Mouse (Mus musculus): Measurements from ENCODE around the gene Nat9. TPM values are rescaled to one million over a fixed set of nuclear protein-coding genes. Genes with fewer than 3 reads are reported as not detected.

The Nat9 gene
- 33.1 TPM for polyA plus RNA-seq (2014; fragmentation: Illumina TruSeq; extraction: RNeasy Lipid Tissue Mini Kit (QIAGEN cat#74804); ENCODE audit: insufficient read depth, low read depth, low replicate concordance)

DNA sequence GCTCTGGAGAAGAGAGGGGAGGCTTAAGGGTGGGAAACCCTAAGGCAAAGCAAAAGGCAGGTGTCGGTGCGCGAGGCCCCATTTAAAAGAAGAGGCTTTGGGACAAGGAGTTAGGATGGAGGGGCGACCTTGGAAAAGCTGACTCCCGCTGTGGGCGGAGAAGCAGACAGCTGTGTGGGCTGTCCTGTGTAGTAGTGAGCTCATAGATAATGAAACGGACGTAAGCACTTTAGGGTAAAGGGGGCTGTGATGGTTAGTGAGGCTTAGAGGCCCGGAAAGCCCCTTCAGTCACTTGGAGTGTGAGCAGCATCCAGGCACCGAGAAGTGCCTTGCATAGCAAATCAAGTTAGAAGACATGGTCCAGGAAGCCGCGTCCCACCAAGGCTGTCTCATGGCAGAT lies at the start of gene Nat9:
Gene Nat9 (minus strand): TSS at position 167 of the 400 bp plus-strand sequence.

GRCm38 (mm10) chr11:115187224-115187639 lies 427 bp downstream of the Nat9 start, which contains the start of gene Tmem104:
Gene Tmem104, plus strand, starts transcription at chr11:115187487.

GRCm38 (mm10) chr11:115162832-115163480 lies 24.7 kb downstream of the Nat9 start, which contains the start of gene Slc9a3r1:
Gene Slc9a3r1, plus strand, starts transcription at chr11:115163341.

GRCm38 (mm10) chr11:115133800-115134199 lies 53.9 kb downstream of the Nat9 start, which contains the start of gene Cd300lf:
Gene Cd300lf, minus strand, starts transcription at chr11:115133992.

Other genes starting within 250 kb of the Nat9 start
- gene Cd300c, start 218.7 kb downstream of the Nat9 start, polyA plus RNA-seq (2014; fragmentation: Illumina TruSeq; extraction: RNeasy Lipid Tissue Mini Kit (QIAGEN cat#74804); ENCODE audit: insufficient read depth, low read depth, low replicate concordance), result 1.2 TPM
- gene Cd300ld, start 197.9 kb downstream of the Nat9 start, polyA plus RNA-seq (2014; fragmentation: Illumina TruSeq; extraction: RNeasy Lipid Tissue Mini Kit (QIAGEN cat#74804); ENCODE audit: insufficient read depth, low read depth, low replicate concordance), result 4.7 TPM
- gene Cd300c2, start 186.0 kb downstream of the Nat9 start, polyA plus RNA-seq (2014; fragmentation: Illumina TruSeq; extraction: RNeasy Lipid Tissue Mini Kit (QIAGEN cat#74804); ENCODE audit: insufficient read depth, low read depth, low replicate concordance), result 24.2 TPM
- not detected for gene Cd300ld2, start 171.7 kb downstream of the Nat9 start, polyA plus RNA-seq (2014; fragmentation: Illumina TruSeq; extraction: RNeasy Lipid Tissue Mini Kit (QIAGEN cat#74804); ENCODE audit: insufficient read depth, low read depth, low replicate concordance)
- gene Cd300ld4, start 160.8 kb downstream of the Nat9 start, polyA plus RNA-seq (2014; fragmentation: Illumina TruSeq; extraction: RNeasy Lipid Tissue Mini Kit (QIAGEN cat#74804); ENCODE audit: insufficient read depth, low read depth, low replicate concordance), result not detected
- gene Cd300ld5, start 150.1 kb downstream of the Nat9 start, polyA plus RNA-seq (2014; fragmentation: Illumina TruSeq; extraction: RNeasy Lipid Tissue Mini Kit (QIAGEN cat#74804); ENCODE audit: insufficient read depth, low read depth, low replicate concordance), result 0.79 TPM
- 2.4 TPM for gene Cd300ld3, start 139.4 kb downstream of the Nat9 start, polyA plus RNA-seq (2014; fragmentation: Illumina TruSeq; extraction: RNeasy Lipid Tissue Mini Kit (QIAGEN cat#74804); ENCODE audit: insufficient read depth, low read depth, low replicate concordance)
- gene Cd300e, start 125.7 kb downstream of the Nat9 start, polyA plus RNA-seq (2014; fragmentation: Illumina TruSeq; extraction: RNeasy Lipid Tissue Mini Kit (QIAGEN cat#74804); ENCODE audit: insufficient read depth, low read depth, low replicate concordance), result 1.3 TPM
- gene Rab37, start 96.4 kb downstream of the Nat9 start, polyA plus RNA-seq (2014; fragmentation: Illumina TruSeq; extraction: RNeasy Lipid Tissue Mini Kit (QIAGEN cat#74804); ENCODE audit: insufficient read depth, low read depth, low replicate concordance), result 1.1 TPM
- 6.7 TPM for gene Cd300lf, start 53.9 kb downstream of the Nat9 start, polyA plus RNA-seq (2014; fragmentation: Illumina TruSeq; extraction: RNeasy Lipid Tissue Mini Kit (QIAGEN cat#74804); ENCODE audit: insufficient read depth, low read depth, low replicate concordance)
- 44.9 TPM for gene Slc9a3r1, start 24.5 kb downstream of the Nat9 start, polyA plus RNA-seq (2014; fragmentation: Illumina TruSeq; extraction: RNeasy Lipid Tissue Mini Kit (QIAGEN cat#74804); ENCODE audit: insufficient read depth, low read depth, low replicate concordance)
- gene Tmem104, start 372 bp downstream of the Nat9 start, polyA plus RNA-seq (2014; fragmentation: Illumina TruSeq; extraction: RNeasy Lipid Tissue Mini Kit (QIAGEN cat#74804); ENCODE audit: insufficient read depth, low read depth, low replicate concordance), result 4.0 TPM
- 0.39 TPM for gene Grin2c, start 79.4 kb upstream of the Nat9 start, polyA plus RNA-seq (2014; fragmentation: Illumina TruSeq; extraction: RNeasy Lipid Tissue Mini Kit (QIAGEN cat#74804); ENCODE audit: insufficient read depth, low read depth, low replicate concordance)
- 6.9 TPM for gene Fdxr, start 89.2 kb upstream of the Nat9 start, polyA plus RNA-seq (2014; fragmentation: Illumina TruSeq; extraction: RNeasy Lipid Tissue Mini Kit (QIAGEN cat#74804); ENCODE audit: insufficient read depth, low read depth, low replicate concordance)
- gene Fads6, start 109.8 kb upstream of the Nat9 start, polyA plus RNA-seq (2014; fragmentation: Illumina TruSeq; extraction: RNeasy Lipid Tissue Mini Kit (QIAGEN cat#74804); ENCODE audit: insufficient read depth, low read depth, low replicate concordance), result 0.99 TPM
- not detected for gene Otop2, start 119.3 kb upstream of the Nat9 start, polyA plus RNA-seq (2014; fragmentation: Illumina TruSeq; extraction: RNeasy Lipid Tissue Mini Kit (QIAGEN cat#74804); ENCODE audit: insufficient read depth, low read depth, low replicate concordance)
- not detected for gene Ush1g, start 134.2 kb upstream of the Nat9 start, polyA plus RNA-seq (2014; fragmentation: Illumina TruSeq; extraction: RNeasy Lipid Tissue Mini Kit (QIAGEN cat#74804); ENCODE audit: insufficient read depth, low read depth, low replicate concordance)
- gene Otop3, start 146.9 kb upstream of the Nat9 start, polyA plus RNA-seq (2014; fragmentation: Illumina TruSeq; extraction: RNeasy Lipid Tissue Mini Kit (QIAGEN cat#74804); ENCODE audit: insufficient read depth, low read depth, low replicate concordance), result not detected
- gene Hid1, start 179.9 kb upstream of the Nat9 start, polyA plus RNA-seq (2014; fragmentation: Illumina TruSeq; extraction: RNeasy Lipid Tissue Mini Kit (QIAGEN cat#74804); ENCODE audit: insufficient read depth, low read depth, low replicate concordance), result 11.8 TPM
- gene Cdr2l, start 194.1 kb upstream of the Nat9 start, polyA plus RNA-seq (2014; fragmentation: Illumina TruSeq; extraction: RNeasy Lipid Tissue Mini Kit (QIAGEN cat#74804); ENCODE audit: insufficient read depth, low read depth, low replicate concordance), result 7.4 TPM
- gene Mrpl58, start 215.9 kb upstream of the Nat9 start, polyA plus RNA-seq (2014; fragmentation: Illumina TruSeq; extraction: RNeasy Lipid Tissue Mini Kit (QIAGEN cat#74804); ENCODE audit: insufficient read depth, low read depth, low replicate concordance), result 89.2 TPM
- 582 TPM for gene Atp5h, start 232.1 kb upstream of the Nat9 start, polyA plus RNA-seq (2014; fragmentation: Illumina TruSeq; extraction: RNeasy Lipid Tissue Mini Kit (QIAGEN cat#74804); ENCODE audit: insufficient read depth, low read depth, low replicate concordance)
- 47.3 TPM for gene Kctd2, start 232.3 kb upstream of the Nat9 start, polyA plus RNA-seq (2014; fragmentation: Illumina TruSeq; extraction: RNeasy Lipid Tissue Mini Kit (QIAGEN cat#74804); ENCODE audit: insufficient read depth, low read depth, low replicate concordance)